Mouse (Mus musculus): Measurements from ENCODE around the gene Flywch2. TPM values are rescaled to one million over a fixed set of nuclear protein-coding genes. Genes with fewer than 3 reads are reported as not detected.

Gene Flywch2
- polyA plus RNA-seq, 1 experiment from 2014 or later: 34.3 TPM

- Histone ChIP-seq H3K27ac (no peak overlapping the region), H3K4me1 (peaks cover 36% of the 10 kb centered on the region), H3K4me2 (peak overlapping the region; percentile 97; the same call in 1 of the 2 replicates), H3K36me3 (ENCODE audit: poor library complexity, severe bottlenecking) (peaks cover 33% of the 10 kb centered on the region), H3K27me3 (peaks cover 30% of the 10 kb centered on the region), H3K4me3 (no peak overlapping the region), H3K9ac (peak overlapping the region; percentile 30; the same call in 1 of the 2 replicates), H3K9me3 (replicated peaks) (no peaks in the 10 kb centered on the region)
- ATAC-seq: no peak
- WGBS: 54% methylated on average over 15 of the region's 15 CpGs
These were observed 48.1 kb downstream of the Flywch2 start for GRCm38 (mm10) chr17:23737493-23738445.

GRCm38 (mm10) chr17:23734341-23734740, 51.5 kb downstream of the Flywch2 start:
- 59% methylated on average over 1 of the region's 1 CpGs for WGBS
- Histone ChIP-seq H3K27me3 (peaks cover 5% of the 10 kb centered on the region; the same call in 1 of the 2 replicates), H3K9ac (no peak overlapping the region), H3K9me3 (replicated peaks) (no peaks in the 10 kb centered on the region), H3K4me1 (peaks cover 18% of the 10 kb centered on the region), H3K4me3 (no peak overlapping the region), H3K27ac (peak overlapping the region; percentile 44; the same call in 1 of the 2 replicates), H3K36me3 (ENCODE audit: poor library complexity, severe bottlenecking) (peaks cover 33% of the 10 kb centered on the region), H3K4me2 (no peak overlapping the region)
- ATAC-seq: no peak

GRCm38 (mm10) chr17:23730441-23730840, 55.4 kb downstream of the Flywch2 start:
- H3K4me1 ChIP-seq: peaks cover 14% of the 10 kb centered on the region
- WGBS: 83% methylated on average over 1 of the region's 1 CpGs
- H3K4me2 ChIP-seq: no peak overlapping the region
- no peak overlapping the region for H3K9ac ChIP-seq
- no peaks in the 10 kb centered on the region for H3K9me3 ChIP-seq (replicated peaks)
- H3K27ac ChIP-seq: no peak overlapping the region
- no peaks in the 10 kb centered on the region for H3K27me3 ChIP-seq
- no peak overlapping the region for H3K4me3 ChIP-seq
- no peak for ATAC-seq
- H3K36me3 ChIP-seq (ENCODE audit: poor library complexity, severe bottlenecking): peaks cover 10% of the 10 kb centered on the region

Small RNAs within 50 kb of the gene (microRNA-seq; reads per million reads assigned to microRNA genes)
- not detected for gene Mir5125

Other genes with a start within 250 kb of the Flywch2 start
- gene Zfp213, start 221.8 kb downstream of the Flywch2 start, polyA plus RNA-seq (2015; fragmentation: Nextera tagmentation; extraction: Ambion mirVana): 20.7 and 22.4 TPM in 2 replicates
- 21.2 and 26.8 TPM in 2 replicates for gene Zfp13, start 186.6 kb downstream of the Flywch2 start, polyA plus RNA-seq (2015; fragmentation: Nextera tagmentation; extraction: Ambion mirVana)
- gene Zscan10, start 185.2 kb downstream of the Flywch2 start, polyA plus RNA-seq (2015; fragmentation: Nextera tagmentation; extraction: Ambion mirVana): 0.24 TPM in 1 of 2 replicates, not detected in the other
- gene Mmp25, start 140.8 kb downstream of the Flywch2 start, polyA plus RNA-seq (2015; fragmentation: Nextera tagmentation; extraction: Ambion mirVana): 0.81 and 0.87 TPM in 2 replicates
- gene Bicdl2, start 125.6 kb downstream of the Flywch2 start, polyA plus RNA-seq (2015; fragmentation: Nextera tagmentation; extraction: Ambion mirVana): 0.14 and 0.35 TPM in 2 replicates
- gene Hcfc1r1, start 112.5 kb downstream of the Flywch2 start, polyA plus RNA-seq (2015; fragmentation: Nextera tagmentation; extraction: Ambion mirVana): 56.8 and 60.3 TPM in 2 replicates
- gene Thoc6, start 112.2 kb downstream of the Flywch2 start, polyA plus RNA-seq (2015; fragmentation: Nextera tagmentation; extraction: Ambion mirVana): 45.3 and 47.4 TPM in 2 replicates
- 3.8 and 5.5 TPM in 2 replicates for gene Tnfrsf12a, start 108.6 kb downstream of the Flywch2 start, polyA plus RNA-seq (2015; fragmentation: Nextera tagmentation; extraction: Ambion mirVana)
- gene Cldn6, start 106.8 kb downstream of the Flywch2 start, polyA plus RNA-seq (2015; fragmentation: Nextera tagmentation; extraction: Ambion mirVana): 0.30 and 0.50 TPM in 2 replicates
- gene Cldn9, start 102.1 kb downstream of the Flywch2 start, polyA plus RNA-seq (2015; fragmentation: Nextera tagmentation; extraction: Ambion mirVana): 2.0 and 3.3 TPM in 2 replicates
- gene 1520401A03Rik, start 63.3 kb downstream of the Flywch2 start, polyA plus RNA-seq (2015; fragmentation: Nextera tagmentation; extraction: Ambion mirVana): not detected in 2 replicates
- gene Pkmyt1, start 59.7 kb downstream of the Flywch2 start, polyA plus RNA-seq (2015; fragmentation: Nextera tagmentation; extraction: Ambion mirVana): 36.7 and 41.0 TPM in 2 replicates
- gene Paqr4, start 45.2 kb downstream of the Flywch2 start, polyA plus RNA-seq (2015; fragmentation: Nextera tagmentation; extraction: Ambion mirVana): 29.8 and 32.7 TPM in 2 replicates
- gene Kremen2, start 40.2 kb downstream of the Flywch2 start, polyA plus RNA-seq (2015; fragmentation: Nextera tagmentation; extraction: Ambion mirVana): 0.24 and 0.37 TPM in 2 replicates
- 165 and 176 TPM in 2 replicates for gene Flywch1, start 14.5 kb downstream of the Flywch2 start, polyA plus RNA-seq (2015; fragmentation: Nextera tagmentation; extraction: Ambion mirVana)
- 605 and 611 TPM in 2 replicates for gene Srrm2, start 4.5 kb upstream of the Flywch2 start, polyA plus RNA-seq (2015; fragmentation: Nextera tagmentation; extraction: Ambion mirVana)
- 1,249 and 1,327 TPM in 2 replicates for gene Elob, start 43.1 kb upstream of the Flywch2 start, polyA plus RNA-seq (2015; fragmentation: Nextera tagmentation; extraction: Ambion mirVana)
- not detected in 2 replicates for gene Prss33, start 50.0 kb upstream of the Flywch2 start, polyA plus RNA-seq (2015; fragmentation: Nextera tagmentation; extraction: Ambion mirVana)
- gene Prss32, start 57.8 kb upstream of the Flywch2 start, polyA plus RNA-seq (2015; fragmentation: Nextera tagmentation; extraction: Ambion mirVana): not detected in 2 replicates
- 1.2 and 1.3 TPM in 2 replicates for gene Prss41, start 58.1 kb upstream of the Flywch2 start, polyA plus RNA-seq (2015; fragmentation: Nextera tagmentation; extraction: Ambion mirVana)
- gene Prss21, start 82.0 kb upstream of the Flywch2 start, polyA plus RNA-seq (2015; fragmentation: Nextera tagmentation; extraction: Ambion mirVana): not detected in 2 replicates
- not detected in 2 replicates for gene Dcpp1, start 94.8 kb upstream of the Flywch2 start, polyA plus RNA-seq (2015; fragmentation: Nextera tagmentation; extraction: Ambion mirVana)
- gene Dcpp2, start 94.8 kb upstream of the Flywch2 start, polyA plus RNA-seq (2015; fragmentation: Nextera tagmentation; extraction: Ambion mirVana): not detected in 2 replicates
- not detected in 2 replicates for gene Dcpp3, start 131.4 kb upstream of the Flywch2 start, polyA plus RNA-seq (2015; fragmentation: Nextera tagmentation; extraction: Ambion mirVana)
- not detected in 2 replicates for gene Sbp, start 155.6 kb upstream of the Flywch2 start, polyA plus RNA-seq (2015; fragmentation: Nextera tagmentation; extraction: Ambion mirVana)
- gene Sbpl, start 169.2 kb upstream of the Flywch2 start, polyA plus RNA-seq (2015; fragmentation: Nextera tagmentation; extraction: Ambion mirVana): not detected in 2 replicates
- gene Prss30, start 194.5 kb upstream of the Flywch2 start, polyA plus RNA-seq (2015; fragmentation: Nextera tagmentation; extraction: Ambion mirVana): not detected in 2 replicates
- gene Prss22, start 212.0 kb upstream of the Flywch2 start, polyA plus RNA-seq (2015; fragmentation: Nextera tagmentation; extraction: Ambion mirVana): not detected in 2 replicates